Mouse (Mus musculus): ENCODE measurements at regions not wholly inside any gene's neighbourhood (a gene's known extent, or its start where the extent isn't known, plus 50 kb on each side); places are given as distances from the start of the nearest gene placed in this dataset.

DNA sequence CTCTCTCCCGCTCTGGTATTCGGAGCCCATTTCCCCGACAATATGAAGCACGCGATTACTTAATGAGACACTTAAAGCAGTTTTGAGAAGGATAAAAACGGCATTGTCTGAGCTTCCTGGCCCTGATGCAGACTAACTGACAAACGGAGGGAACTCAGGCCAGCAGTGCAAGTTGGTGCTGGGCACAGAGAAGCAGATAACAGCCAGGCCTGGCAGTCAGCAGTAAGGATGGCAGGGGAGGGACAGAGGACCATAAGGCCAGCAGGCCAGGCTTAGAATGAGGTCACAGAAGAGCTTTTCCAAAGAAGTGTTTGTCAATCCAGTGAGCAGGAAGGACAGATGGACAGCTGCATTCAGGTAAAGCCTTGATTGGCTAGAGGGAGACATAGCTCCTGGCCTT, 107.7 kb upstream of the Gsc start:
- DNase-seq = no peak
- intact Hi-C loops (cut with DNase I) = no loop called here

DNA sequence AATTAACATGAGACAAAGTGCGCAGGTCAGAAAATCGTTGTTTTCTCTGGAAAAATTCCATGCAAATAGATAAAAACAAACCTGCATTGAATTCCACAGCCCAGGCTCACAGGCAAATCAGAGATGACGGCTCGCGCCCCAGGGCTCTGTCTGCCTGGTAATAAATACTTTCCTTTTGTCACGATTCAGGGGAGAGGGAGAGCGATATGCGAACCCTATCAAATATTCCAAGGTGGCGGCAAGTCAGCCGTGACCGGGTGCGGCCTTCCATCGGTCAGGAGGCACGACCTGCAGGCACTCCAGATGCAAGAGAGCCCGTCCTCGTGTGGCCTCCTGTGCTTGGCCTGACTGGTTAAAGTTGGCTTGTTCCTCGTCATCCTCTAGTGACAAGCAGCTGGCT, 94.5 kb upstream of the Gsc start:
- intact Hi-C loops (cut with DNase I) = no loop called here

DNA sequence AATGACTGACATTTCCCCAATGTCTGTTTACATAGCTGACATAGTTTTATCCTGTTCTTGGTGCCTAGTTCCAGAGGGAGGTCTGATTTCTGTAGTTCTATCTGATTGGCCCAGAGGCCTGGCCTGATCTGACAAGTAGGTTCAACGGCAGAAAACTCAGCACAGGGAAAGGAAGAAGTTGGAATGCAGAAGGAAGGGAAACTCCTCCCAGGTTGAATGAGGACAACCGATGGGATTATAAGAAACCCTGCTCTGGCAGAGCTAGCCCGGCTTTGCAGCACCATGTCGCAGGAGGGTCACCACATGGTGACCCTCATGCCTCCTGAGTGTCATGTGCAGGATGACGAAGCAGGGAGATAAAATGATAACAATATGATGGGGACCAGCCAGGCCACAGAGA, 89.8 kb upstream of the Gsc start:
- intact Hi-C loops (cut with DNase I) = no loop called here
- DNase-seq = no peak

More for the DNA sequence above, 94.5 kb upstream of the Gsc start:
- DNase-seq = no peak

DNA sequence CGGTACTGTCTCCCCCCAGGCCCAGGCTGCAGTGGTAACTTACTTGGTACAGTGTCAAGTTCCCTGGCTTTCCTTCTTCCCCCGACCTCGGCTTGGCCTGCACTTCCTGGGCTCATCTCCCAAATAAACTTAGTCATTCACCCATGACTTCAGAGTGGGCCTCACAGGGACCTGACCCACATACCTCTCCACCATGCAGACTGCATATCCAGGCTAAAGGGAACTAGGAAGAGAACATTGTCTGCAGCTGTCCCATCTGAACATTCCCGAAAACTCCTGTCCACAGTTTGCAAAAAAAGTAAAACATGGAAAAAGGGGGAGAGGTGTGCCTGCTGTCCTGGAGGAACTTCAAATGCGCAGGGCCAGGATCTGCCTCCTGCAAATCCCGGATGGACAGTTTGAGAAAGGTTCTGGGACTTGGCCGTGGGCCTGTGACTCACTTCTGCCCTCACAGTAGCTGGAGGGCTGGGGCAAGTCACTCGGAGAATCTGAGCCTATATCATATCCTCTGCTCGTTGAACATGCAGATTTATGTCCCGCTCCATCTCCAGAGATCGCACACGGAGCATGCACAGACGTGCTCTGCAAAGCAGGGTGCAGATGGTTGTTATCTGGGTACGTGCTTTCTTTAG, 87.9 kb upstream of the Gsc start:
- peak; percentile 15 to 18 for DNase-seq
- intact Hi-C loops (cut with DNase I) = no loop called here

DNA sequence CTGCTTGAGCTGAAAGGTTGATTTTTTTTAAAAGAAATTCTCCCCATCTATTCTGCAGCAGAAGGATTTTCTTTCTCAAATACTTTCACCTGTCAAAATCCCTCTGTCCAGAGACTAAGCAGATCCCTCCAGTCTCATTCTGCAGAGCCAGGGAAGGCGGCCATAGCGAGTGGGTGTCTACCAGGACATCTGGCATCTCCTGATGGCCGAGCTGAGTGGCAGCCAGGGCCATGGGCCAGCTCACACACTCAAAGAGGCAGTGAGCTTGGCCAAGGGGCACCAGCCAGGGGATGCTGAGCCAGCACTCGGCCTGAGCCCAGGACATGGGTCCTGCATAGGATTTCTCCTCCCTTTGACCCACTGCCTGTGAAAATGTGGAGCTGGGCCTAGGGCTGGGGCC, 84.6 kb upstream of the Gsc start:
- intact Hi-C loops (cut with DNase I) = loop anchor here (5.0 kb wide), 1 partner anchor 65 kb away; no protein-coding TSS in a partner anchor
- DNase-seq = peak; percentile 63 to 67

DNA sequence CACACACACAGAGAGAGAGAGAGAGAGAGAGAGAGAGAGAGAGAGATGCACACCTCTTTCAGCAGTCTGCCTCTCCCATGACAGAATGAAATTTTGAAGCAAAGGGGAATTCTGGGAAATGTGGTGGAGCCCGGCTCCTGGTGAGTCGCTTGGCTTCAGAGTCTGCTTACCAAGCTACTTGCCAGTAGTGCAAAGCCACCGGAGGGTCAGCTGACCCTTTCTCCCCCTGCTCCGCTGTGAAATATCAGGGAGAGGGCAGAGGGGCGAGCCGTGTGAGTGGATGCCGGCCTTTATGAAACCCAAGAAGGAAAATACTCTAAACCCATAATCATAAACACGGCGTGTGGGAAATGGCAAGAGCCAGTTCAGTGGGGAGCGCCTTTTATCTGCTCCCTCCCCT, 84.2 kb upstream of the Gsc start:
- intact Hi-C loops (cut with DNase I) = loop anchor here (5.0 kb wide), 1 partner anchor 65 kb away; no protein-coding TSS in a partner anchor
- no peak for DNase-seq

DNA sequence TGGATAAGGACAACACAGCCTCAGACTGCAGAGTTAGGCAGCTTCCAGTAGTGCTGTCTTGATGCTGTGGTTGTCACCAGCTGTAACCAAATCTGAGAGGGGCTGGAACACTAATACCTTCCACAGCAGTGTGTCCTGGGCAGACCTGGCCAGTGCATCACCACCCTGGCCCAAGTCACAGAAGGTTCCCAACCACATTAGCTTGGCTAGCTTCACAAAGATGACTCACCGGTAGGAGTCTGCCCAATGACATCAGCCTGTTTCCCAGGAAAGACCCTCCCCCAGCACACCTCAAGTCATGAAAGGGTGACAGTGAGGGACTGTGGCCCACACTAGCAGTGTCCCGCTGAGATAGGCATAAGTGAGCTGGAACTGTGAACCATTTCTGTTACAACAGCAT, 75.5 kb upstream of the Gsc start:
- intact Hi-C loops (cut with DNase I) = no loop called here
- no peak for DNase-seq

DNA sequence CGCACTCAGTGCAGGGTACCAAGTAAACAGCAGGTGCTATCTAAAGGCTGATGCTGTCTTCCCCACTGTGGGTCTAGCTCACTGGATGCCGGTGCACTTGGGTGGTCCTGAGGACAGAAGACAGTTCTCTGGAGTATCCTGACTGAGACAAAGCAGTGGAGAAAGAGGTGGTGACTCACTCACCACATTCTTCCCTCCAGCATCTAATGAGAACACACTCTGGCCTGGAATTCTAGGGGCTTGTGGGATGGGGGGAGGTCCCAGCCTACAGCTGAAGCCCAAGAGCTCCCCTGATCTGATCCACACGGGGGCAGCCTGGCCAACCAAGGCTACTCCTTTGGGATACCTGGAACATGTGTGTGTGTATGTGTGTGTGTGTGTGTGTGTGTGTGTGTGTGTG, 74.4 kb upstream of the Gsc start:
- no peak for DNase-seq
- intact Hi-C loops (cut with DNase I) = no loop called here

DNA sequence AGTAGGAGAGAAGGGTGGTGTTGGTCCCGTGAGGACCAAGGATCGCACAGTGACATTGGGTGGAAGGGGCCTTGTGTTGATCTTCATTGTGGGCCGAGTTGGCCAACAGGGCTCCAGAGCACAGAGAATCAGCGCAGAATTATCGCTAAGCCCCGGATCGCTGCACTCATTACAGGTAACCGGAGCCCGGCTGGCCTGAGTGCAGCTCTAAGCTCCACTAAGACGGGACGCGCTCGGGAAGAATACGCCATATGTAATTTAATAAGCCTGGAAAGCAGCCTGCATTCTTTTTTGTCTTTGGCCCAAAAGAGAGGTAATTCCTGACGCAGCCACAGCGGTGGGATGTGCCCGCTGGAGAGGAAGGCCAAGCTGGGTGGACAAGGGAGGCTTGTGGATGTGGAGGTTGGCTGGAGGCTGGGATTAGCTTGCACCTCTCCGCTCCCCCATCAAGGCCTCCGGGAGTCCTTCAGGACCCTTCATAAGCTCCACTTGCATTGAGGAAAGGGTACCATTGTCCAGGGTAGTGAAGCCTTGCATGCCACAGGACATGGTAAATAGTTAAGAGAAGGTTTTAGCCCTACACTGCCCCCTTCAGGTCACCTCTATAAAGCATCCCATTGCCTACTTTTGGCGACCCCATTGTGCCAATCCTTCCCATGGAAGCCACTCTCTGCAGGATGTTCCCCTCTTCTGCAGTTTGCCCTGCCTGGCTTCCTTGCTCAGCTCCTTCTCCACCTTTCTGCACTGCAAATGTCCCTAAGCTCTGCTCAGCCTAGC, 73.1 kb upstream of the Gsc start:
- intact Hi-C loops (cut with DNase I) = no loop called here
- DNase-seq = no peak

DNA sequence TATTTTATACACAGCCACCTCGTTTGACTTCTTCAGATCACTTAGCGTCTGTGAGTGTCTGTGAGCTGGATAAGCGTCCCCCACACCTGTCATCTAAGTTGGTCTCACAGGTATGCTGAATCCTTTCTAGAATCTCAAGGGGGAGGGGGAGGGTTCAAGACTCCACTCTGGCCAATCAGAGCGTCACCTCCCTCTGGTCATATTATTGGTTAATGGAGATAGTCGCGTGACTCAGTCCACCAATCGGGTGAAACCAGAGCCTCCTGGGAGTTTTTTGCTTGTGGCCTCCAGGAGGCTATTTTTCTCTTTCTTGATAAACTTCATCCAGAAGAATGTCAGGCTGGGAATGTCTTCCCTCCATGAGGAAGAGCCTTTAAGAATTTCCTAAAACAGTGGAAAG, 66.8 kb upstream of the Gsc start:
- intact Hi-C loops (cut with DNase I) = no loop called here
- DNase-seq = no peak

DNA sequence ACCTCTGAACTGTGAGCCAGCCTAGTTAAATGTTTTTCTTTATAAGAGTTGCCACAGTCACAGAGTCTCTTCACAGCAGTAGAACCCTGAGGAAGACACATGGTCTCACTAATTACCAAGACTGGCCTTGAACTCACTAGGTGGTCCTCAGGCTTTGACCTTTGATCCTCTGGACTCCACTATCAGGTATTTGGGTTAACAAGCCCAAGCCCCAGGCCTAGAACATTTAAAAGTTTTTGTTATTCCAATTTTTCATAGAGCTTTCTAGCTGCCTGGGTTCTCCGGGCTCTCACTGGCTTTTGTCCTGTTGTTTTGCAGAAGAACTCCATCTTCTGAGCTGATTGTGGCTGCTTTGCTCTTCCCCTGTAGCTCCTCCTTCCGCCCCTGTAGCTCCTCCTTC, 65.3 kb upstream of the Gsc start:
- no peak for DNase-seq
- intact Hi-C loops (cut with DNase I) = no loop called here

DNA sequence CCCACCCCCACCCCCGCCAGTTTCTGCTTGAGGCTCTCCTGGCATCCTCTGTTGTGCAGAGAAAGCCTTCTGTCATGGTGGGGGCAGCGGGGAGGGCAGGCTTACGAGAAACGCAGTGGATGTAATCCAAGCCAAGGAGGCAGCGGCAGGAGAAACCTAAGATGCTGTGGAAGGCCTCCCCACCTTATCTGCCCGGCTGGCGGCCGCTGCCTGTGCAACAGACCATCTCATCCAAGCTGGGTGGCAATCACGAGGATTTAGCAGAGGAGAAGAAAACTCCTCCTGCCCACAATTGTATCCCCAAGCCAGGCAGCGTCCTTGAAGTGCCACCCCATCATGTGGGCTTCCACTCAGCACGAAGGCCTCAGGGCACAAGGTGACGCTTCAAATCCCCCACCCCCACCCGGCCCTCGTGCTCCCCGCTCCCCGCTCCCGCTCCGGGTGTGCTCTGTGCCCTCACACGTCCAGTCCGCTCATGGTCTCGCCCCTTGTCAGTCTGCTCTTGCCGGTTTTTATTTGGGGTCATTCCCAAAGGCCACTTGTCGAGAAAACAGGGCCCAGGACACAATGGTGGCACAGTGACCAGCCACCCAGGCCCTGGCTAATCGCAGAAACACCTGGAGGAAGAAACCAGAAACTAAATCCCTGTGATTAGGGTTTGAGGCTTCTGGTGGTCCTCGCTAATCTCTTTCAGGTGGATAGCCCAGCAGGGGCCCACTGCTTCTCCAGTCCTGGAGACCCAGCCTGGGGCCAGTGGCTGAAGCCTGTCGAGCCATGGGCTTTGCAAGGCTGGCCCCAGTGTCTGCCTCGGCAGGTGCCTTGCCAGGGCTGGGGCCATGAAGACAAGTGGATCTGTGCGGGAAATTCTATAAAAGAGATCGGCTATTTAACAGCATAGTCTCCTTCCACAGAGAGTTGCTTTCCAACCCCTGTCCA, 58.6 kb upstream of the Gsc start:
- intact Hi-C loops (cut with DNase I) = no loop called here
- DNase-seq = no peak

DNA sequence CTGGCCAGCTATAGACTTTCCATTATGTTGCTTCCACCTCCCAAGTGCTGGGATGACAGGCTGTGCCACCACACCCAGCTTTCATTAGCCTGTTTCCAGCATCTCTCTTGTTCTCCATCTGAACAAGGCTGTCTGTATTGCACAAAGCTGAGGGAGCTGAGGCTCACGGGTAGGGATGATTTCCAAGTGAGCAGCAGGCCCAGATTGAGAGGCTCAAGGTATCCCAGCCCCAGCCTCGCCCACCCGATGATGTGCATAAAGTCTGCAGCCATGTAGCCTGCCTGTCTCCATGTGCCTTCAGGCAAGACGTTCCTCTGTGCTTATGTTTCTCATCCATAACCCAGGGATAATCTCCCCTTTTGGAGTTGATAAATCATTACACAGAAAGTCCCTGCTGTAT, 57.5 kb upstream of the Gsc start:
- DNase-seq = no peak
- intact Hi-C loops (cut with DNase I) = no loop called here

All from heart, postnatal 36 days (tissue).